In genomic region chr2:167252057-167252687, GRCm38 (mm10) we compare ENCODE assay signal across 13 mouse cellular contexts. TPM values are rescaled to one million over a fixed set of nuclear protein-coding genes. Genes with fewer than 3 reads are reported as not detected.
DNase-seq lines count a peak whose midpoint lies in the region; ATAC-seq lines count a peak whose summit lies in the region.
"Had no signal": no experiment of that assay in that cellular context is flagged by ENCODE, and none has a peak within 500 bp of the region (broad histone marks: within the 10 kb centered on the region; RNA-seq: fewer than 3 reads in every experiment).

No protein-coding gene starts in this region.

- no peaks in the 10 kb centered on the region for H3K27me3 ChIP-seq in heart, embryonic 12.5 days (replicated peaks)
- no peaks in the 10 kb centered on the region for H3K27me3 ChIP-seq in heart, embryonic 11.5 days (ENCODE audit: control insufficient read depth, insufficient read depth, low read length)
- no peaks in the 10 kb centered on the region for H3K27me3 ChIP-seq in lung, embryonic 15.5 days
- H3K27me3 ChIP-seq in embryonic facial prominence, embryonic 14.5 days (replicated peaks; ENCODE audit: control insufficient read depth, insufficient read depth, low read length), result no peaks in the 10 kb centered on the region
- no peaks in the 10 kb centered on the region for H3K27me3 ChIP-seq in limb, embryonic 13.5 days
- no peaks in the 10 kb centered on the region for H3K27me3 ChIP-seq in midbrain, embryonic 11.5 days (ENCODE audit: control insufficient read depth, insufficient read depth, low read length)
- H3K27me3 ChIP-seq in neural tube, embryonic 15.5 days (replicated peaks), result no peaks in the 10 kb centered on the region

- WGBS in heart, embryonic 12.5 days, result 30% methylated on average over 3 of the region's 3 CpGs
- 42% methylated on average over 3 of the region's 3 CpGs for WGBS in heart, embryonic 11.5 days (ENCODE audit: insufficient replicate concordance)
- WGBS in lung, embryonic 15.5 days, result 26% methylated on average over 3 of the region's 3 CpGs
- WGBS in embryonic facial prominence, embryonic 14.5 days, result 34% methylated on average over 3 of the region's 3 CpGs
- WGBS in limb, embryonic 13.5 days, result 34% methylated on average over 3 of the region's 3 CpGs
- WGBS in midbrain, embryonic 11.5 days, result 57% methylated on average over 3 of the region's 3 CpGs
- 50% methylated on average over 3 of the region's 3 CpGs for WGBS in neural tube, embryonic 15.5 days

- H3K4me1 ChIP-seq in heart, embryonic 12.5 days (replicated peaks), result peaks cover 46% of the 10 kb centered on the region
- peaks cover 14% of the 10 kb centered on the region for H3K4me1 ChIP-seq in heart, embryonic 11.5 days (ENCODE audit: control insufficient read depth, insufficient read depth, low read length)
- peaks cover 35% of the 10 kb centered on the region for H3K4me1 ChIP-seq in lung, embryonic 15.5 days
- peaks cover 13% of the 10 kb centered on the region for H3K4me1 ChIP-seq in embryonic facial prominence, embryonic 14.5 days (ENCODE audit: control insufficient read depth, insufficient read depth, low read length)
- peaks cover 35% of the 10 kb centered on the region for H3K4me1 ChIP-seq in limb, embryonic 13.5 days
- peaks cover 8% of the 10 kb centered on the region; the same call in 1 of the 2 replicates for H3K4me1 ChIP-seq in midbrain, embryonic 11.5 days (ENCODE audit: control insufficient read depth, insufficient read depth, low read length)
- 0 out of 2 replicates have a peak, but pooled peaks cover 8% of the 10 kb centered on the region for H3K4me1 ChIP-seq in neural tube, embryonic 15.5 days

- no peak overlapping the region for H3K9ac ChIP-seq in heart, embryonic 12.5 days
- no peak overlapping the region for H3K9ac ChIP-seq in heart, embryonic 11.5 days (ENCODE audit: low read depth, low read length)
- H3K9ac ChIP-seq in lung, embryonic 15.5 days, result no peak overlapping the region
- no peak overlapping the region for H3K9ac ChIP-seq in embryonic facial prominence, embryonic 14.5 days (ENCODE audit: low read depth, low read length)
- no peak overlapping the region for H3K9ac ChIP-seq in limb, embryonic 13.5 days
- H3K9ac ChIP-seq in midbrain, embryonic 11.5 days (ENCODE audit: low read length), result no peak overlapping the region
- H3K9ac ChIP-seq in neural tube, embryonic 15.5 days (replicated peaks), result no peak overlapping the region
- H3K9ac ChIP-seq: forebrain, postnatal 0 days had no signal

- no peaks in the 10 kb centered on the region for H3K9me3 ChIP-seq in heart, embryonic 12.5 days (replicated peaks)
- no peaks in the 10 kb centered on the region for H3K9me3 ChIP-seq in heart, embryonic 11.5 days (replicated peaks; ENCODE audit: control insufficient read depth, low read length)
- H3K9me3 ChIP-seq in lung, embryonic 15.5 days, result no peaks in the 10 kb centered on the region
- H3K9me3 ChIP-seq in embryonic facial prominence, embryonic 14.5 days (ENCODE audit: control insufficient read depth, low read length), result no peaks in the 10 kb centered on the region
- H3K9me3 ChIP-seq in limb, embryonic 13.5 days, result no peaks in the 10 kb centered on the region
- H3K9me3 ChIP-seq in midbrain, embryonic 11.5 days (ENCODE audit: control insufficient read depth, low read length), result no peaks in the 10 kb centered on the region
- no peaks in the 10 kb centered on the region for H3K9me3 ChIP-seq in neural tube, embryonic 15.5 days (replicated peaks)

- no peak for ATAC-seq in heart, embryonic 12.5 days (ENCODE audit: insufficient number of reproducible peaks, low FRiP score)
- ATAC-seq in heart, embryonic 11.5 days (replicated peaks; ENCODE audit: insufficient number of reproducible peaks, low FRiP score, low TSS enrichment), result no peak
- no peak for ATAC-seq in lung, embryonic 15.5 days (ENCODE audit: borderline replicate concordance, extremely low read depth, low FRiP score, low TSS enrichment)
- no peak for ATAC-seq in embryonic facial prominence, embryonic 14.5 days (ENCODE audit: low read depth)
- ATAC-seq in limb, embryonic 13.5 days (ENCODE audit: low FRiP score, low read depth), result peak; percentile 4; the same call in 1 of the 2 replicates
- no peak for ATAC-seq in midbrain, embryonic 11.5 days (ENCODE audit: low FRiP score)
- ATAC-seq in neural tube, embryonic 15.5 days (ENCODE audit: low FRiP score), result no peak

- H3K36me3 ChIP-seq in heart, embryonic 12.5 days, result no peaks in the 10 kb centered on the region
- H3K36me3 ChIP-seq in heart, embryonic 11.5 days (ENCODE audit: control insufficient read depth, insufficient read depth, low read length), result no peaks in the 10 kb centered on the region
- H3K36me3 ChIP-seq in lung, embryonic 15.5 days, result no peaks in the 10 kb centered on the region
- H3K36me3 ChIP-seq in embryonic facial prominence, embryonic 14.5 days (ENCODE audit: control insufficient read depth, insufficient read depth, low read length), result no peaks in the 10 kb centered on the region
- no peaks in the 10 kb centered on the region for H3K36me3 ChIP-seq in limb, embryonic 13.5 days
- no peaks in the 10 kb centered on the region for H3K36me3 ChIP-seq in midbrain, embryonic 11.5 days (ENCODE audit: control insufficient read depth, insufficient read depth, low read length)
- H3K36me3 ChIP-seq in neural tube, embryonic 15.5 days, result no peaks in the 10 kb centered on the region

- H3K4me2 ChIP-seq in heart, embryonic 12.5 days, result no peak overlapping the region
- no peak overlapping the region for H3K4me2 ChIP-seq in heart, embryonic 11.5 days
- no peak overlapping the region for H3K4me2 ChIP-seq in lung, embryonic 15.5 days
- no peak overlapping the region for H3K4me2 ChIP-seq in embryonic facial prominence, embryonic 14.5 days (ENCODE audit: low read depth, low read length)
- 0 out of 2 replicates have a peak overlapping the region, but pooled peaks have one; percentile 4 for H3K4me2 ChIP-seq in limb, embryonic 13.5 days (replicated peaks)
- no peak overlapping the region for H3K4me2 ChIP-seq in midbrain, embryonic 11.5 days
- H3K4me2 ChIP-seq in neural tube, embryonic 15.5 days, result no peak overlapping the region

- H3K4me3 ChIP-seq in heart, embryonic 12.5 days, result no peak overlapping the region
- no peak overlapping the region for H3K4me3 ChIP-seq in heart, embryonic 11.5 days (ENCODE audit: low read depth, low read length)
- no peak overlapping the region for H3K4me3 ChIP-seq in lung, embryonic 15.5 days
- no peak overlapping the region for H3K4me3 ChIP-seq in embryonic facial prominence, embryonic 14.5 days (ENCODE audit: low read depth, low read length)
- no peak overlapping the region for H3K4me3 ChIP-seq in limb, embryonic 13.5 days
- no peak overlapping the region for H3K4me3 ChIP-seq in midbrain, embryonic 11.5 days (ENCODE audit: low read depth, low read length)
- H3K4me3 ChIP-seq in neural tube, embryonic 15.5 days (replicated peaks), result no peak overlapping the region
- H3K4me3 ChIP-seq: layer of hippocampus, adult 2 months; myocyte had no signal

- no peak for DNase-seq in lung, adult 18-20 months
- DNase-seq in embryonic facial prominence, embryonic 14.5 days (ENCODE audit: low spot score), result peak; percentile 48
- DNase-seq in midbrain, embryonic 11.5 days (ENCODE audit: low spot score, missing footprints), result no peak
- DNase-seq: cerebellum, adult 2 months; forebrain, postnatal 0 days; thymus, postnatal 25 days had no signal

- H3K27ac ChIP-seq in heart, embryonic 12.5 days (ENCODE audit: poor library complexity, severe bottlenecking), result peak overlapping the region; percentile 36; the same call in 1 of the 2 replicates
- H3K27ac ChIP-seq in heart, embryonic 11.5 days (ENCODE audit: low read depth, low read length), result no peak overlapping the region
- H3K27ac ChIP-seq in lung, embryonic 15.5 days, result peak overlapping the region; percentile 61
- peak overlapping the region; percentile 55 for H3K27ac ChIP-seq in embryonic facial prominence, embryonic 14.5 days (replicated peaks; ENCODE audit: low read depth, low read length)
- peak overlapping the region; percentile 64; the same call in 1 of the 2 replicates for H3K27ac ChIP-seq in limb, embryonic 13.5 days
- H3K27ac ChIP-seq in midbrain, embryonic 11.5 days (ENCODE audit: low read depth, low read length), result no peak overlapping the region; the same call in 1 of the 2 replicates
- H3K27ac ChIP-seq in neural tube, embryonic 15.5 days (replicated peaks), result no peak overlapping the region
- H3K27ac ChIP-seq: layer of hippocampus, adult 2 months had no signal

RNA-seq across cellular contexts. Expression of gene Ptgis, which starts 11.8 kb away (rescaled TPM):
- polyA plus RNA-seq in heart, embryonic 12.5 days (2016; fragmentation: Nextera tagmentation; extraction: Ambion mirVana), result 22.5 and 22.9 TPM in 2 replicates
- 19.6 and 21.6 TPM in 2 replicates for polyA plus RNA-seq in heart, embryonic 11.5 days (2014; fragmentation: Nextera tagmentation; extraction: Ambion mirVana)
- 14.5 and 15.7 TPM in 2 replicates for polyA plus RNA-seq in lung, embryonic 15.5 days (2015; fragmentation: Nextera tagmentation; extraction: Ambion mirVana)
- polyA plus RNA-seq in embryonic facial prominence, embryonic 14.5 days (2014; fragmentation: Nextera tagmentation; extraction: Ambion mirVana), result 37.6 and 38.3 TPM in 2 replicates
- 27.2 and 30.5 TPM in 2 replicates for polyA plus RNA-seq in limb, embryonic 13.5 days (2015; fragmentation: Nextera tagmentation; extraction: Ambion mirVana)
- 9.4 and 11.2 TPM in 2 replicates for polyA plus RNA-seq in midbrain, embryonic 11.5 days (2014; fragmentation: Nextera tagmentation; extraction: Ambion mirVana)
- 5.6 and 6.7 TPM in 2 replicates for polyA plus RNA-seq in neural tube, embryonic 15.5 days (2015; fragmentation: Nextera tagmentation; extraction: Ambion mirVana)

Comparison
In these comparisons a context has a peak if more than half of its experiments do, and no peak if none do; other contexts are left out.
1. H3K27ac ChIP-seq: peak in heart, embryonic 12.5 days (single experiment), lung, embryonic 15.5 days (single experiment), embryonic facial prominence, embryonic 14.5 days (single experiment) and limb, embryonic 13.5 days (single experiment); none in heart, embryonic 11.5 days (single experiment), midbrain, embryonic 11.5 days (single experiment) and neural tube, embryonic 15.5 days (single experiment).